Mouse (Mus musculus): ENCODE results near the gene Nfrkb. TPM values are rescaled to one million over a fixed set of nuclear protein-coding genes. Genes with fewer than 3 reads are reported as not detected.

Gene Nfrkb
- polyA plus RNA-seq, 1 experiment from 2014 or later, result 38.2 TPM

DNA sequence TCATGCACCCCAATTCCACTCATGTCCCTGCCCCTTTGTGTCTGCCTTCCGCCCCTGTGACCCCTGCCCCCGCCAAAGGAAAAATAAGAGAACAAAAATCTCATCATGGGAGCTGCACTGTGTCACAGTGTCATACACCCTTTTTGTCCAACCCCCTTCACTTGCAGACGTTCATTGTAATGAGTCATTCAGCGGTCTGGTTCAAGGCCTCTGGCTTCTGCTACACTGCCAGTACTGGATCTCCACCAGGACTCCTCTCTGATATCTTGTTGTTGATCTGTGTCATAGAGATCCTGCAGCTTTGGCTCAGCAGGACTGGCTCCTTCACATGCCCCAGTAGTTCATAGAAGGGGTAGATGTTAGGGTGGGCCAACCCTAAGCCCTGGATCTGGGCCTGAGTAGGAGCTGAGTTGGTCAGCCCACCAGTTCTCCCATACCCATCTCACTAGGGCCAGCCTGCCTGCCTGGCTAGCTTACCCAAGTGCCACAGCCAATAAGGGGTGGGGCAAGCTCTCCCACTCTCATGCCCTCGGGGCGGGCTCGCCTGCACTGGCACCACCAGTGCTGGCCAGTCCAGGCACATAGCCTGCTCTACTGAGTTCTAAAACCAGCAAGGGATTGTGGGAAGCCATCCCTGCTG, 46.5 kb downstream of the Nfrkb start:
- 72% methylated on average over 7 of the region's 7 CpGs for WGBS
- Histone ChIP-seq H3K4me3 (ENCODE audit: low read depth, low read length) (no peak overlapping the region), H3K27ac (ENCODE audit: low read length) (no peak overlapping the region), H3K27me3 (ENCODE audit: control insufficient read depth, insufficient read depth, low read length) (no peaks in the 10 kb centered on the region), H3K9me3 (ENCODE audit: control insufficient read depth, low read depth, low read length) (no peaks in the 10 kb centered on the region), H3K4me1 (ENCODE audit: control insufficient read depth, insufficient read depth, low read length) (no peaks in the 10 kb centered on the region), H3K36me3 (ENCODE audit: control insufficient read depth, insufficient read depth, low read length) (no peaks in the 10 kb centered on the region), H3K9ac (replicated peaks; ENCODE audit: low read depth, low read length) (no peak overlapping the region), H3K4me2 (replicated peaks; ENCODE audit: low read depth, low read length) (no peak overlapping the region)
- ATAC-seq (ENCODE audit: insufficient number of reproducible peaks, insufficient read depth, low FRiP score, low read depth), result 0 out of 2 replicates have a peak, but pooled peaks have one; percentile 37

DNA sequence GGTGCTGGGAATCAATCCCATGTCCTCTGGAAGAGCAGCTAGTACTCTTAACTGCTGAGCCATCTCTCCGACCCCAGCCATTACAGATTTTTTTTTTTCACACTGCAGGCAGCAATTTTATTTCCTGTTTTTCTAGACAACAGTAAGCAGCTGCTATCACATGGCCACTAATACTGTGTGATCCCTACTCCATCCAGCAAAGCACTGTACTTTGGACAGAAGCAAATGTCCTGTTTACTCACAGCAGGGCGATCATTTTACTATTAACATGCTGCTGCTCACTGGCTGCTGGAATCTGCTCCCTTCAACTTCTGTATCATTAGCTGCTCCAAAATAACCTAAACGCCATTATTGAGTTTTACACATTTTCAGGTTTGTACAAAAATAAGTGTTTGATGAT, 47.4 kb downstream of the Nfrkb start:
- H3K27me3 ChIP-seq (ENCODE audit: control insufficient read depth, insufficient read depth, low read length), result no peaks in the 10 kb centered on the region
- no peak overlapping the region for H3K4me3 ChIP-seq (ENCODE audit: low read depth, low read length)
- WGBS, result 81% methylated on average over 3 of the region's 3 CpGs
- no peaks in the 10 kb centered on the region for H3K36me3 ChIP-seq (ENCODE audit: control insufficient read depth, insufficient read depth, low read length)
- no peaks in the 10 kb centered on the region for H3K9me3 ChIP-seq (ENCODE audit: control insufficient read depth, low read depth, low read length)
- no peak for ATAC-seq (ENCODE audit: insufficient number of reproducible peaks, insufficient read depth, low FRiP score, low read depth)
- H3K4me1 ChIP-seq (ENCODE audit: control insufficient read depth, insufficient read depth, low read length), result no peaks in the 10 kb centered on the region
- no peak overlapping the region for H3K9ac ChIP-seq (replicated peaks; ENCODE audit: low read depth, low read length)
- H3K27ac ChIP-seq (ENCODE audit: low read length), result no peak overlapping the region
- H3K4me2 ChIP-seq (replicated peaks; ENCODE audit: low read depth, low read length), result no peak overlapping the region

DNA sequence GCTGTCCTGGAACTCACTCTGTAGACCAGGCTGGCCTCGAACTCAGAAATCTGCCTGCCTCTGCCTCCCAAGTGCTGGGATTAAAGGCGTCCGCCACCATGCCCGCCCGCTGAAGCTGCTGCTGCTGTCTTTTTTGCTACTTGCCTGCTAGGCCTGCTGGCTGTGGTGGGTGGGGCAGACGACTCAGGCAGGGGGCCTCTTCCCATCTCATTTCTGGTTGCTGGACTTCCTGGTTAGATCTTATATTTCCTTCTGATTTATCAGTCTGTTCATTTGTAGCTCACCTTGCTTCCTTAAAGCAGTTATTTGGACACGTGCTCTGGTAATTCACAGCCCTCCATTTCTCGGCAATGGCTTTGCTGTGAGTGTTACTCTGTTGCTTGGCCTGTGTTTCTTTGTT, 49.4 kb downstream of the Nfrkb start:
- ATAC-seq (ENCODE audit: insufficient number of reproducible peaks, insufficient read depth, low FRiP score, low read depth), result no peak
- H3K9ac ChIP-seq (replicated peaks; ENCODE audit: low read depth, low read length), result no peak overlapping the region
- H3K36me3 ChIP-seq (ENCODE audit: control insufficient read depth, insufficient read depth, low read length), result no peaks in the 10 kb centered on the region
- no peaks in the 10 kb centered on the region for H3K27me3 ChIP-seq (ENCODE audit: control insufficient read depth, insufficient read depth, low read length)
- no peak overlapping the region for H3K27ac ChIP-seq (ENCODE audit: low read length)
- no peaks in the 10 kb centered on the region for H3K4me1 ChIP-seq (ENCODE audit: control insufficient read depth, insufficient read depth, low read length)
- no peak overlapping the region for H3K4me2 ChIP-seq (replicated peaks; ENCODE audit: low read depth, low read length)
- 84% methylated on average over 8 of the region's 8 CpGs for WGBS
- no peak overlapping the region for H3K4me3 ChIP-seq (ENCODE audit: low read depth, low read length)
- H3K9me3 ChIP-seq (ENCODE audit: control insufficient read depth, low read depth, low read length), result no peaks in the 10 kb centered on the region

DNA sequence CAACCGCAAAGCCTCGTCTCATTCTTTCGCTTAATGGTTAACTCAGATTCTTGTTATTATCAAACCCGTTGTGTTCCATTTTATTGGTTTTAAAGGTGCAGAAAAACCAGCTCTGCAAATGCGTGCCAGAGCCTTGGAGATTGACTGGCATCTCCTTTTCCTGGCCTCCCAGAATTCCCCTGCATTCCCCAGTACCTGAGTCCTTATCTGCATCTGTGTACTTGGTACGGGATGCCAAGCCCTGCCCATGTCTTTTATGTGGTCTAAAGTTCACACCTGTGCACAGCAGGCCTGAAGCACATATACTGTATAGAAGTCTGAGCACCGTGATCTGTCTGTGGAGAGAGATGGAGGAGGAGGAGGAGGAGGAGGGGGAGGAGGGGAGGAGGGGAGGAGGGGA, 51.9 kb downstream of the Nfrkb start:
- Histone ChIP-seq H3K9ac (replicated peaks; ENCODE audit: low read depth, low read length) (no peak overlapping the region), H3K27me3 (ENCODE audit: control insufficient read depth, insufficient read depth, low read length) (no peaks in the 10 kb centered on the region), H3K27ac (ENCODE audit: low read length) (no peak overlapping the region), H3K4me3 (ENCODE audit: low read depth, low read length) (no peak overlapping the region), H3K4me1 (ENCODE audit: control insufficient read depth, insufficient read depth, low read length) (no peaks in the 10 kb centered on the region), H3K36me3 (ENCODE audit: control insufficient read depth, insufficient read depth, low read length) (no peaks in the 10 kb centered on the region), H3K4me2 (replicated peaks; ENCODE audit: low read depth, low read length) (no peak overlapping the region), H3K9me3 (ENCODE audit: control insufficient read depth, low read depth, low read length) (no peaks in the 10 kb centered on the region)
- 63% methylated on average over 6 of the region's 7 CpGs for WGBS
- ATAC-seq (ENCODE audit: insufficient number of reproducible peaks, insufficient read depth, low FRiP score, low read depth), result peak; percentile 95

DNA sequence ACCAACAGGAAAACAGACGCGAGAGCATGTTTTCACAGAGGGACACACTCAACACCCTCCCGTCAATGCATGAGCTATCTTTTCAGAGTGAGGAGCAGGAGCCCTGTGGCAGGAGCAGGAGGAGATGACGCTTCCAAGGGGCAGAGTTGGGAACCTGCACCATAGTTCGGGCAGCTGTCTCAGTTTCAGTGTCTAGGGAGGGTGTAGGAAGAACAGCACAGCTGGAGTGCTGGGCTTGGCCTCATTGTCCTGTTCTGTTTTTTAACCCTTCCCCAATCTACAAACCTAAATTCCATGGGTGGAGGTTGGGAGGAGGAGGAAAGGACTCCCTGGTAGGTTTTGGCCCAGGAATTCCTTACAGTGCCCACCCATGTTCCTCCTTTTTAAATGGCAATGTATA, 52.8 kb downstream of the Nfrkb start:
- Histone ChIP-seq H3K4me1 (ENCODE audit: control insufficient read depth, insufficient read depth, low read length) (no peaks in the 10 kb centered on the region), H3K4me3 (ENCODE audit: low read depth, low read length) (no peak overlapping the region), H3K27ac (ENCODE audit: low read length) (no peak overlapping the region), H3K9ac (replicated peaks; ENCODE audit: low read depth, low read length) (no peak overlapping the region), H3K9me3 (ENCODE audit: control insufficient read depth, low read depth, low read length) (no peaks in the 10 kb centered on the region), H3K27me3 (ENCODE audit: control insufficient read depth, insufficient read depth, low read length) (no peaks in the 10 kb centered on the region), H3K4me2 (replicated peaks; ENCODE audit: low read depth, low read length) (no peak overlapping the region), H3K36me3 (ENCODE audit: control insufficient read depth, insufficient read depth, low read length) (no peaks in the 10 kb centered on the region)
- ATAC-seq (ENCODE audit: insufficient number of reproducible peaks, insufficient read depth, low FRiP score, low read depth), result no peak
- 67% methylated on average over 5 of the region's 5 CpGs for WGBS

DNA sequence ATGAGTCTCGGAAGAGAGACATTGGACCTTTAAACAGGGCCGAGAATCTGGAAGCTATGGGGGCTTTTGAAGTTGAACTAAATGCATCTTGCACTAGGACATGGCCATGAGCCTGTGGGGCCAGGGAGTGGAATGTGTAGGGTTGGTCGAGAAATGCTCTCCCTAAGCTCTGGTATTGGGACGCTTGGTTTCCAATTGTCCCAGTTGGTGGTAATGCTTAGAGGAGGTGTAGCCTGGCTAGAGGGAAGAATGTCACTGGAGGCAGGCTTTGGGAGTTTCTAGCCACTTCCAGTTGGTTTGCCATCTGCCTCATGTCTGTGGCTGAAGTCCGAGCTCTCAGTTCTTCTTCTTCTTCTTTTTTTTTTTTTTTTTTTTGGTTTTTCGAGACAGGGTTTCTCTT, 53.3 kb downstream of the Nfrkb start:
- Histone ChIP-seq H3K9ac (replicated peaks; ENCODE audit: low read depth, low read length) (no peak overlapping the region), H3K4me1 (ENCODE audit: control insufficient read depth, insufficient read depth, low read length) (no peaks in the 10 kb centered on the region), H3K27me3 (ENCODE audit: control insufficient read depth, insufficient read depth, low read length) (no peaks in the 10 kb centered on the region), H3K36me3 (ENCODE audit: control insufficient read depth, insufficient read depth, low read length) (no peaks in the 10 kb centered on the region), H3K27ac (ENCODE audit: low read length) (no peak overlapping the region), H3K4me3 (ENCODE audit: low read depth, low read length) (no peak overlapping the region), H3K9me3 (ENCODE audit: control insufficient read depth, low read depth, low read length) (no peaks in the 10 kb centered on the region), H3K4me2 (replicated peaks; ENCODE audit: low read depth, low read length) (no peak overlapping the region)
- ATAC-seq (ENCODE audit: insufficient number of reproducible peaks, insufficient read depth, low FRiP score, low read depth), result no peak
- WGBS, result 83% methylated on average over 6 of the region's 6 CpGs

DNA sequence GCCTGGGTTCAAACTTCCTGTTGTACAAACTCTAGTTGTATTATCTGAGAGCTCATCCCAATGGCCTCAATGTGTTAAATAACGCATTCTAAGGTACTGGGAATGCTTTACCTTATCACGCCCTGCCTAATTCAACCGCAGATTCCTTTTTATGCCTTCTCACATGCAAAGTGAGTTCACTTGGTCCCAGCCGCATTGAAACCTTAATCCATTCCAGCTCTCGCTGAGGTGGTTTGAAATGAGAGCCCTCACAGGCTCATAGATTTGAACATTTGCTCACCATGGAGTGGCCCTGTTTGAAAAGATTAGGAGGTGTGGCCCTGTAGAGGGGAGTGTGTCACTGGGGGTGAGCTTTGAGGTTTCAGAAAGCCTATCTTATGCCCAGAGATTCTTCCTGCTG, 54.4 kb downstream of the Nfrkb start:
- Histone ChIP-seq H3K27ac (ENCODE audit: low read length) (no peak overlapping the region), H3K4me3 (ENCODE audit: low read depth, low read length) (no peak overlapping the region), H3K36me3 (ENCODE audit: control insufficient read depth, insufficient read depth, low read length) (no peaks in the 10 kb centered on the region), H3K9me3 (ENCODE audit: control insufficient read depth, low read depth, low read length) (no peaks in the 10 kb centered on the region), H3K4me1 (ENCODE audit: control insufficient read depth, insufficient read depth, low read length) (no peaks in the 10 kb centered on the region), H3K4me2 (replicated peaks; ENCODE audit: low read depth, low read length) (no peak overlapping the region), H3K27me3 (ENCODE audit: control insufficient read depth, insufficient read depth, low read length) (no peaks in the 10 kb centered on the region), H3K9ac (replicated peaks; ENCODE audit: low read depth, low read length) (no peak overlapping the region)
- 80% methylated on average over 5 of the region's 5 CpGs for WGBS
- ATAC-seq (ENCODE audit: insufficient number of reproducible peaks, insufficient read depth, low FRiP score, low read depth), result no peak

DNA sequence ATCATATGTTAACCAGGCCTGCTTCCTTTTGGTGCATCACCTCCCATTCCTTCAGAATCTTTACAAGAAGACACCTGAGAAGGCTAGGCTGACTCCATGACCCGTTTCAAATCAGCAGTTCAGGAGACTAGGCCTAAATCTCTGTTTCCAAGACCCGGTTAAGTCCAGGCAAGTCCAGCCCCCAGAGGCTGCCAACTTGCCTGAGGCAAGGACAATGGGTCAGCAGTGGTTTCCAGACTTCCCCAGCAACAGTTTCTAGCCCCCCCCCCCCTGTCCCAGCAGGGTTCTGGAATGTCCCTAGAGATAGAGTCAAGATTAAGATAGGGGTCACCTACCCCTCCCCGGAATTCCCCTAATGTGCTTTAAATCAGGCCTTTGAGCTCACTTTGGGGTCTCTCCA, 55.5 kb downstream of the Nfrkb start:
- no peaks in the 10 kb centered on the region for H3K36me3 ChIP-seq (ENCODE audit: control insufficient read depth, insufficient read depth, low read length)
- no peak for ATAC-seq (ENCODE audit: insufficient number of reproducible peaks, insufficient read depth, low FRiP score, low read depth)
- no peaks in the 10 kb centered on the region for H3K4me1 ChIP-seq (ENCODE audit: control insufficient read depth, insufficient read depth, low read length)
- H3K9me3 ChIP-seq (ENCODE audit: control insufficient read depth, low read depth, low read length), result no peaks in the 10 kb centered on the region
- no peaks in the 10 kb centered on the region for H3K27me3 ChIP-seq (ENCODE audit: control insufficient read depth, insufficient read depth, low read length)
- no peak overlapping the region for H3K9ac ChIP-seq (replicated peaks; ENCODE audit: low read depth, low read length)
- no peak overlapping the region for H3K4me3 ChIP-seq (ENCODE audit: low read depth, low read length)
- no peak overlapping the region for H3K4me2 ChIP-seq (replicated peaks; ENCODE audit: low read depth, low read length)
- H3K27ac ChIP-seq (ENCODE audit: low read length), result no peak overlapping the region
- 91% methylated on average over 3 of the region's 3 CpGs for WGBS

DNA sequence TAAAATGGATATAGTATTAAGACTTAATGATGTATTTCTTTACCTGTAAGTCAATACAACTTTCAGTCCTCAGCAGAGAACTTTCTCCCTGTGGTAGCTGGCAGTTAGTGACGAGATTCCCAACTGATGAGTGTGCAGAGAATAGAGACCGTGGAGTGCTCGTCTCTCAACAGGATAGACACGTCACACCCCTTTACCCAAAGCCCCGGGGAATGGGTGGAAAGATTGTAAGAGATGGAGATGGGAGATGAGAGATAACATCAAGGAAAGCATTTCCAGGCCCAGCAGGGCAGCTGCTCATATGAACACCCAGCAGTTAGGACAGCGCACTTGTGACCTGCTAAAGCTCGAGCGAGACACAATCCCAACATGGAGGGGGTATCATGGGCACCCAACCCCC, 58.2 kb downstream of the Nfrkb start:
- no peak overlapping the region for H3K27ac ChIP-seq (ENCODE audit: low read length)
- no peak for ATAC-seq (ENCODE audit: insufficient number of reproducible peaks, insufficient read depth, low FRiP score, low read depth)
- H3K4me1 ChIP-seq (ENCODE audit: control insufficient read depth, insufficient read depth, low read length), result no peaks in the 10 kb centered on the region
- no peaks in the 10 kb centered on the region for H3K36me3 ChIP-seq (ENCODE audit: control insufficient read depth, insufficient read depth, low read length)
- H3K27me3 ChIP-seq (ENCODE audit: control insufficient read depth, insufficient read depth, low read length), result no peaks in the 10 kb centered on the region
- H3K9me3 ChIP-seq (ENCODE audit: control insufficient read depth, low read depth, low read length), result no peaks in the 10 kb centered on the region
- 70% methylated on average over 8 of the region's 8 CpGs for WGBS
- H3K4me2 ChIP-seq (replicated peaks; ENCODE audit: low read depth, low read length), result no peak overlapping the region
- H3K9ac ChIP-seq (replicated peaks; ENCODE audit: low read depth, low read length), result no peak overlapping the region
- H3K4me3 ChIP-seq (ENCODE audit: low read depth, low read length), result no peak overlapping the region
